ENCODE assay signal across 10 mouse cellular contexts in genomic region chr3:121429469-121429868, GRCm38 (mm10). TPM values are rescaled to one million over a fixed set of nuclear protein-coding genes. Genes with fewer than 3 reads are reported as not detected.
DNase-seq lines count a peak whose midpoint lies in the region; ATAC-seq and TF ChIP-seq lines count a peak whose summit lies in the region.
"Had no signal": no experiment of that assay in that cellular context is flagged by ENCODE, and none has a peak within 500 bp of the region (broad histone marks: within the 10 kb centered on the region; RNA-seq: fewer than 3 reads in every experiment).

No protein-coding gene starts in this region.

- no peaks in the 10 kb centered on the region for H3K27me3 ChIP-seq in heart, postnatal 0 days (ENCODE audit: control insufficient read depth, insufficient read depth, low read length)
- H3K27me3 ChIP-seq in embryonic facial prominence, embryonic 15.5 days: no peaks in the 10 kb centered on the region
- H3K27me3 ChIP-seq in intestine, embryonic 16.5 days (replicated peaks; ENCODE audit: control insufficient read depth, insufficient read depth, low read length): no peaks in the 10 kb centered on the region
- H3K27me3 ChIP-seq in neural tube, embryonic 13.5 days: no peaks in the 10 kb centered on the region

- peak overlapping the region; percentile 50; the same call in 1 of the 2 replicates for H3K27ac ChIP-seq in heart, postnatal 0 days (ENCODE audit: low read depth)
- peak overlapping the region; percentile 99 for H3K27ac ChIP-seq in embryonic facial prominence, embryonic 15.5 days (replicated peaks)
- no peak overlapping the region for H3K27ac ChIP-seq in intestine, embryonic 16.5 days (ENCODE audit: low read length)
- 0 out of 2 replicates have a peak overlapping the region, but pooled peaks have one; percentile 25 for H3K27ac ChIP-seq in neural tube, embryonic 13.5 days (replicated peaks)

- DNase-seq in heart, postnatal 0 days (ENCODE audit: low spot score): no peak
- no peak for DNase-seq in heart, adult 8-10 months (ENCODE audit: low spot score)
- DNase-seq in right cerebral cortex, adult 18-20 months: no peak
- no peak for DNase-seq in urinary bladder, postnatal 36 days (ENCODE audit: low spot score in 2 of 2)
- DNase-seq in layer of hippocampus, postnatal 25 days (ENCODE audit: extremely low spot score in 1 of 2, low spot score in 1 of 2): no peak
- DNase-seq: adrenal gland, postnatal 36 days; spleen, adult 18-20 months had no signal

- H3K9ac ChIP-seq in heart, postnatal 0 days (replicated peaks; ENCODE audit: low read depth, low read length): no peak overlapping the region
- no peak overlapping the region for H3K9ac ChIP-seq in embryonic facial prominence, embryonic 15.5 days
- no peak overlapping the region for H3K9ac ChIP-seq in intestine, embryonic 16.5 days (ENCODE audit: low read depth, low read length)
- peak overlapping the region; percentile 97 for H3K9ac ChIP-seq in neural tube, embryonic 13.5 days

- 36% methylated on average over 3 of the region's 3 CpGs for WGBS in heart, postnatal 0 days
- WGBS in embryonic facial prominence, embryonic 15.5 days: 32% methylated on average over 3 of the region's 3 CpGs
- WGBS in intestine, embryonic 16.5 days: 50% methylated on average over 3 of the region's 3 CpGs
- WGBS in neural tube, embryonic 13.5 days: 26% methylated on average over 3 of the region's 3 CpGs

- no peak for TF ChIP-seq EP300 in heart, postnatal 0 days (IDR thresholded peaks at IDR 0.05; ENCODE audit: low read depth)

- peak overlapping the region; percentile 87 for H3K4me2 ChIP-seq in heart, postnatal 0 days (ENCODE audit: low read depth, low read length)
- H3K4me2 ChIP-seq in embryonic facial prominence, embryonic 15.5 days (replicated peaks): peak overlapping the region; percentile 88
- peak overlapping the region; percentile 8 for H3K4me2 ChIP-seq in intestine, embryonic 16.5 days (ENCODE audit: low read depth, low read length)
- peak overlapping the region; percentile 79 for H3K4me2 ChIP-seq in neural tube, embryonic 13.5 days

- no peaks in the 10 kb centered on the region for H3K9me3 ChIP-seq in heart, postnatal 0 days (replicated peaks; ENCODE audit: control insufficient read depth, low read length)
- H3K9me3 ChIP-seq in embryonic facial prominence, embryonic 15.5 days (replicated peaks): no peaks in the 10 kb centered on the region
- H3K9me3 ChIP-seq in intestine, embryonic 16.5 days (ENCODE audit: control insufficient read depth, low read length): no peaks in the 10 kb centered on the region
- H3K9me3 ChIP-seq in neural tube, embryonic 13.5 days: no peaks in the 10 kb centered on the region

- ATAC-seq in heart, postnatal 0 days (ENCODE audit: insufficient read depth, low read depth): no peak
- no peak for ATAC-seq in embryonic facial prominence, embryonic 15.5 days (ENCODE audit: insufficient number of reproducible peaks, low FRiP score, low TSS enrichment, low read depth)
- ATAC-seq in intestine, embryonic 16.5 days: no peak
- ATAC-seq in neural tube, embryonic 13.5 days (ENCODE audit: low read depth): no peak

- TF ChIP-seq CTCF in heart, postnatal 0 days (IDR thresholded peaks at IDR 0.05; ENCODE audit: low read depth): no peak

- H3K4me1 ChIP-seq in heart, postnatal 0 days (ENCODE audit: control insufficient read depth, insufficient read depth): peaks cover 44% of the 10 kb centered on the region
- peaks cover 67% of the 10 kb centered on the region for H3K4me1 ChIP-seq in embryonic facial prominence, embryonic 15.5 days
- H3K4me1 ChIP-seq in intestine, embryonic 16.5 days (ENCODE audit: control insufficient read depth, insufficient read depth, low read length): peaks cover 37% of the 10 kb centered on the region
- H3K4me1 ChIP-seq in neural tube, embryonic 13.5 days (replicated peaks): peaks cover 71% of the 10 kb centered on the region

- no peaks in the 10 kb centered on the region for H3K36me3 ChIP-seq in heart, postnatal 0 days (replicated peaks; ENCODE audit: control insufficient read depth, insufficient read depth, low read length)
- no peaks in the 10 kb centered on the region for H3K36me3 ChIP-seq in embryonic facial prominence, embryonic 15.5 days
- no peaks in the 10 kb centered on the region for H3K36me3 ChIP-seq in intestine, embryonic 16.5 days (ENCODE audit: control insufficient read depth, insufficient read depth, low read length)
- no peaks in the 10 kb centered on the region for H3K36me3 ChIP-seq in neural tube, embryonic 13.5 days

- H3K4me3 ChIP-seq in heart, postnatal 0 days (ENCODE audit: low read depth, low read length): peak overlapping the region; percentile 70
- peak overlapping the region; percentile 89 for H3K4me3 ChIP-seq in embryonic facial prominence, embryonic 15.5 days (replicated peaks)
- no peak overlapping the region for H3K4me3 ChIP-seq in intestine, embryonic 16.5 days (ENCODE audit: low read length)
- peak overlapping the region; percentile 93 for H3K4me3 ChIP-seq in neural tube, embryonic 13.5 days

RNA-seq across cellular contexts. Expression of gene Cnn3, which starts 3.2 kb away (rescaled TPM):
- 132 and 166 TPM in 2 replicates for total RNA-seq in heart, postnatal 0 days (2014; rRNA removed; ENCODE audit: low replicate concordance)
- 187 and 190 TPM in 2 replicates for polyA plus RNA-seq in heart, postnatal 0 days (2015; fragmentation: Nextera tagmentation; extraction: Ambion mirVana)
- total RNA-seq in heart, adult 8-10 months (2022): 10 to 100 TPM; 30.4 to 35.4 (median 33.8) TPM
- polyA plus RNA-seq in embryonic facial prominence, embryonic 15.5 days (2015; fragmentation: Nextera tagmentation; extraction: Ambion mirVana): 844 and 852 TPM in 2 replicates
- polyA plus RNA-seq in intestine, embryonic 16.5 days (2015; fragmentation: Nextera tagmentation; extraction: Ambion mirVana): 334 and 375 TPM in 2 replicates
- polyA plus RNA-seq in neural tube, embryonic 13.5 days (2015; fragmentation: Nextera tagmentation; extraction: Ambion mirVana): 643 and 747 TPM in 2 replicates
- total RNA-seq in layer of hippocampus, postnatal 25 days (2021): 100 to 1,000 TPM; 109 TPM

Comparison
In these comparisons a context has a peak if more than half of its experiments do, and no peak if none do; other contexts are left out.
1. H3K4me2 ChIP-seq: peak in every context shown above with its lines; median percentile 88 in embryonic facial prominence, embryonic 15.5 days; 87 in heart, postnatal 0 days; 79 in neural tube, embryonic 13.5 days; 8 in intestine, embryonic 16.5 days.